In genomic region chr6:121223001-121223400, GRCm38 (mm10) we compare ENCODE assay signal across 17 mouse cellular contexts.
"Had no signal": no experiment of that assay in that cellular context is flagged by ENCODE, and none has a peak within 500 bp of the region (broad histone marks: within the 10 kb centered on the region; RNA-seq: fewer than 3 reads in every experiment).

No protein-coding gene starts in this region.

- H3K9me3 ChIP-seq: liver, embryonic 13.5 days; liver, embryonic 15.5 days; lung, embryonic 15.5 days; midbrain, embryonic 13.5 days; midbrain, embryonic 15.5 days; neural tube, embryonic 12.5 days; stomach, embryonic 15.5 days had no signal

- H3K27ac ChIP-seq: liver, embryonic 13.5 days; liver, embryonic 15.5 days; lung, embryonic 15.5 days; macrophage; midbrain, embryonic 13.5 days; midbrain, embryonic 15.5 days; neural tube, embryonic 12.5 days; stomach, embryonic 15.5 days; stomach, postnatal 0 days had no signal

- ATAC-seq: liver, postnatal 0 days; lung, postnatal 0 days; midbrain, embryonic 13.5 days; midbrain, embryonic 15.5 days had no signal

- H3K36me3 ChIP-seq: liver, embryonic 15.5 days; midbrain, embryonic 13.5 days; midbrain, embryonic 15.5 days; neural tube, embryonic 12.5 days; stomach, embryonic 15.5 days had no signal

- DNase-seq: liver, embryonic 13.5 days; liver, postnatal 0 days; lung, adult 2 months; lung, postnatal 14 days; lung, postnatal 36 days; right cerebral cortex, postnatal 14 days; thymus, adult 2 months; thymus, postnatal 36 days had no signal

- H3K4me1 ChIP-seq: lung, embryonic 15.5 days; midbrain, embryonic 13.5 days; midbrain, embryonic 15.5 days; neural tube, embryonic 12.5 days; stomach, embryonic 15.5 days had no signal

- H3K27me3 ChIP-seq: liver, embryonic 13.5 days; liver, embryonic 15.5 days; lung, embryonic 15.5 days; midbrain, embryonic 13.5 days; midbrain, embryonic 15.5 days; neural tube, embryonic 12.5 days; stomach, embryonic 15.5 days had no signal

- H3K4me3 ChIP-seq: liver, embryonic 13.5 days; liver, embryonic 15.5 days; lung, embryonic 15.5 days; midbrain, embryonic 13.5 days; midbrain, embryonic 15.5 days; neural tube, embryonic 12.5 days; stomach, embryonic 15.5 days had no signal
